27 mouse cellular contexts compared by ENCODE assay signal in genomic region chr4:32492834-32493233, GRCm38 (mm10).
DNase-seq lines count a peak whose midpoint lies in the region; ATAC-seq lines count a peak whose summit lies in the region.
"Had no signal": no experiment of that assay in that cellular context is flagged by ENCODE, and none has a peak within 500 bp of the region (broad histone marks: within the 10 kb centered on the region; RNA-seq: fewer than 3 reads in every experiment).

No protein-coding gene starts in this region.

- no peaks in the 10 kb centered on the region for H3K27me3 ChIP-seq in forebrain, embryonic 14.5 days (replicated peaks; ENCODE audit: control insufficient read depth, insufficient read depth, low read length)
- no peaks in the 10 kb centered on the region for H3K27me3 ChIP-seq in forebrain, embryonic 10.5 days (ENCODE audit: poor library complexity, severe bottlenecking)
- H3K27me3 ChIP-seq in lung, embryonic 15.5 days, result no peaks in the 10 kb centered on the region
- H3K27me3 ChIP-seq in neural tube, embryonic 15.5 days (replicated peaks), result no peaks in the 10 kb centered on the region
- H3K27me3 ChIP-seq: embryonic facial prominence, embryonic 13.5 days; forebrain, embryonic 12.5 days; hindbrain, embryonic 15.5 days; liver, embryonic 12.5 days had no signal

- no peak overlapping the region for H3K4me3 ChIP-seq in forebrain, embryonic 14.5 days (ENCODE audit: low read depth, low read length)
- H3K4me3 ChIP-seq in forebrain, embryonic 10.5 days, result no peak overlapping the region
- no peak overlapping the region for H3K4me3 ChIP-seq in lung, embryonic 15.5 days
- H3K4me3 ChIP-seq in neural tube, embryonic 15.5 days (replicated peaks), result no peak overlapping the region
- H3K4me3 ChIP-seq: embryonic facial prominence, embryonic 13.5 days; forebrain, embryonic 12.5 days; gastrocnemius, adult 2 months; hindbrain, embryonic 10.5 days; hindbrain, embryonic 15.5 days; liver, embryonic 12.5 days; myocyte had no signal

- H3K4me2 ChIP-seq in forebrain, embryonic 14.5 days (ENCODE audit: low read length), result no peak overlapping the region
- H3K4me2 ChIP-seq in lung, embryonic 15.5 days, result no peak overlapping the region
- no peak overlapping the region for H3K4me2 ChIP-seq in neural tube, embryonic 15.5 days
- H3K4me2 ChIP-seq: embryonic facial prominence, embryonic 13.5 days; forebrain, embryonic 12.5 days; hindbrain, embryonic 15.5 days; liver, embryonic 12.5 days had no signal

- H3K4me1 ChIP-seq in forebrain, embryonic 14.5 days (ENCODE audit: control insufficient read depth, insufficient read depth, low read length), result 0 out of 2 replicates have a peak, but pooled peaks cover 2% of the 10 kb centered on the region
- peaks cover 13% of the 10 kb centered on the region for H3K4me1 ChIP-seq in forebrain, embryonic 10.5 days
- H3K4me1 ChIP-seq in lung, embryonic 15.5 days, result peaks cover 8% of the 10 kb centered on the region
- H3K4me1 ChIP-seq in neural tube, embryonic 15.5 days, result no peaks in the 10 kb centered on the region
- H3K4me1 ChIP-seq: forebrain, embryonic 12.5 days; hindbrain, embryonic 10.5 days; liver, embryonic 12.5 days had no signal

- H3K27ac ChIP-seq in forebrain, embryonic 14.5 days (ENCODE audit: low read depth, low read length), result no peak overlapping the region
- no peak overlapping the region for H3K27ac ChIP-seq in forebrain, embryonic 10.5 days
- no peak overlapping the region for H3K27ac ChIP-seq in lung, embryonic 15.5 days
- no peak overlapping the region for H3K27ac ChIP-seq in neural tube, embryonic 15.5 days (replicated peaks)
- H3K27ac ChIP-seq: embryonic facial prominence, embryonic 13.5 days; forebrain, embryonic 12.5 days; gastrocnemius, adult 2 months; hindbrain, embryonic 10.5 days; hindbrain, embryonic 15.5 days; liver, embryonic 12.5 days had no signal

- ATAC-seq in forebrain, embryonic 14.5 days, result peak; percentile 40; the same call in 1 of the 2 replicates
- ATAC-seq in lung, embryonic 15.5 days (ENCODE audit: borderline replicate concordance, extremely low read depth, low FRiP score, low TSS enrichment), result peak; percentile 49; the same call in 1 of the 2 replicates
- no peak for ATAC-seq in neural tube, embryonic 15.5 days (ENCODE audit: low FRiP score)
- ATAC-seq: inflammation-experienced regulatory T-cells, adult 6 months; liver, embryonic 12.5 days; liver, postnatal 0 days had no signal

- no peak for DNase-seq in forebrain, embryonic 14.5 days (ENCODE audit: low spot score)
- DNase-seq in forebrain, embryonic 10.5 days (ENCODE audit: extremely low spot score, low spot score), result no peak
- no peak for DNase-seq in lung, postnatal 4 days
- DNase-seq in neural tube, embryonic 10.5 days (ENCODE audit: extremely low spot score, low spot score), result peak; percentile 8
- no peak for DNase-seq in kidney, postnatal 14 days
- DNase-seq in embryo, embryonic 10.5 days (ENCODE audit: low spot score), result no peak
- DNase-seq: adrenal gland, postnatal 10 days; cerebellum, adult 8-10 months; cerebellum, postnatal 25 days; gastrocnemius, adult 2 months; gastrocnemius, postnatal 36 days; heart, postnatal 14 days; kidney, adult 11 months; kidney, postnatal 25 days; liver, postnatal 0 days; lung, postnatal 14 days; right cerebral cortex, postnatal 25 days; thymus, postnatal 14 days had no signal

- no peaks in the 10 kb centered on the region for H3K9me3 ChIP-seq in forebrain, embryonic 14.5 days (replicated peaks; ENCODE audit: control insufficient read depth, low read length)
- H3K9me3 ChIP-seq in forebrain, embryonic 10.5 days, result peaks cover 3% of the 10 kb centered on the region; the same call in 1 of the 2 replicates
- H3K9me3 ChIP-seq in lung, embryonic 15.5 days, result no peaks in the 10 kb centered on the region
- no peaks in the 10 kb centered on the region for H3K9me3 ChIP-seq in neural tube, embryonic 15.5 days (replicated peaks)
- H3K9me3 ChIP-seq: embryonic facial prominence, embryonic 13.5 days; forebrain, embryonic 12.5 days; hindbrain, embryonic 15.5 days; liver, embryonic 12.5 days had no signal

- H3K9ac ChIP-seq in forebrain, embryonic 14.5 days (ENCODE audit: low read length), result no peak overlapping the region
- no peak overlapping the region for H3K9ac ChIP-seq in lung, embryonic 15.5 days
- H3K9ac ChIP-seq in neural tube, embryonic 15.5 days (replicated peaks), result no peak overlapping the region
- H3K9ac ChIP-seq: embryonic facial prominence, embryonic 13.5 days; forebrain, embryonic 12.5 days; hindbrain, embryonic 15.5 days; liver, embryonic 12.5 days; liver, postnatal 0 days had no signal

- 89% methylated on average over 7 of the region's 7 CpGs for WGBS in forebrain, embryonic 14.5 days
- WGBS in forebrain, embryonic 10.5 days, result 90% methylated on average over 7 of the region's 7 CpGs
- 89% methylated on average over 6 of the region's 7 CpGs for WGBS in lung, embryonic 15.5 days
- WGBS in neural tube, embryonic 15.5 days, result 80% methylated on average over 7 of the region's 7 CpGs

- H3K36me3 ChIP-seq in forebrain, embryonic 14.5 days (ENCODE audit: control insufficient read depth, insufficient read depth, low read length), result no peaks in the 10 kb centered on the region
- H3K36me3 ChIP-seq in forebrain, embryonic 10.5 days (replicated peaks), result no peaks in the 10 kb centered on the region
- H3K36me3 ChIP-seq in lung, embryonic 15.5 days, result no peaks in the 10 kb centered on the region
- no peaks in the 10 kb centered on the region for H3K36me3 ChIP-seq in neural tube, embryonic 15.5 days
- H3K36me3 ChIP-seq: embryonic facial prominence, embryonic 13.5 days; forebrain, embryonic 12.5 days; hindbrain, embryonic 10.5 days; hindbrain, embryonic 15.5 days; liver, embryonic 12.5 days had no signal
